Mouse (Mus musculus) brown adipose tissue, adult 24 weeks (tissue): ENCODE data around the gene Arl6. TPM values are rescaled to one million over a fixed set of nuclear protein-coding genes. Genes with fewer than 3 reads are reported as not detected.

Experiments used
- H3K27ac ChIP-seq: fragments of 200-500 bp; replicated peaks from 2 replicates; pipeline ENCODE4 v1.5.1; 2012; ENCODE audit warnings: low read depth, mild to moderate bottlenecking, low read length
- H3K4me1 ChIP-seq: fragments of 200-500 bp; 2 replicates; pipeline ENCODE4 v1.6.1; 2012; ENCODE audit warnings: low read length, mixed read lengths; ENCODE audit not compliant: control insufficient read depth, insufficient read depth, insufficient read length
- H3K4me3 ChIP-seq: fragments of 200-500 bp; 2 replicates; pipeline ENCODE4 v1.5.1; 2012; ENCODE audit warnings: low read depth, mild to moderate bottlenecking, low read length, moderate library complexity; ENCODE audit not compliant: insufficient read depth
- polyA plus RNA-seq: library from polyadenylated mRNA; stranded (reverse); fragments of >200 nt; gene quantifications from 2 replicates; pipeline ENCODE4 v1.2.4, GENCODE M21; 2012; ENCODE audit not compliant: missing spikeins, insufficient read depth, insufficient read length

Gene Arl6
- polyA plus RNA-seq, 1 experiment = 10.2 TPM

DNA sequence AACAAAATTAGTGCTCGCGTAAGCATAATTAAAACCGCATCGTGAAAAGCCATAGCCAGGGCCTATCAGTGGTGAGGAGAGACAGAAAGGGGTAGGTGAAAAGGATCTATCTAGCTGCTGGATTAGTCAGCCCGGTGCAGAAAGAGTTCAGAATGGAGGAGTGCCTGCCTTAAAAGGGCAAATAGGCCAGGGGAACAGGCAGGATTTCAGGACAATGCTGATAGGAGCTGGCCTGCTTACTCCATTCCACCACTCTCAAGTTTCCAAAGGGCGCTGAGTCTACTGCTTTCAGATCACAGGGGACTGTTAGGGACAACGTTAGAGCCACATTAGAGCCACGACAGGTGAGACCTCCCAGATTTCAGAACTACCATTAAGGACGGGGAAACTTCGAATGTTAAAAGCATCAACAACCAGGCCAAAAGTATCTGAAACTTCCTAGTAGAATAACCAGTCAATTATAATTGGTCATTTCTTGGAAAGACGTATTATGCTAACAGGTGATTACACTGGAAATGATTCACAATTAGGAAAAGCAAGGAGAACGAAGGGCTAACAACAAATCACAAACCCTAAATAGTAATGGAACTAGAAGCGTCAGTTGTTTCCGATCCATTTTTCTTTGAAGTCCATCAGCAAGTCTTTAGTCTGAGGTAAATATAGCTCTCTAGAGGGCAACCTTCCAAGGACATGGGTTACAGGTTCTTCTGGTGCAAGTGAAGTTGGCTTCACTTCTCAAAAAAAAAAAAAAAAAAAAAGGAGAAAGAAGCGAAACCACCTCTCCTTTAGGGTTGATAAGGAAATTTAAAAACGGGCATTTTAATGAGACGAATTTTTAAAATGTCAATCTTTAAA lies 39.6 kb downstream of the Arl6 start:
- H3K4me1 ChIP-seq = peaks cover 28% of the 10 kb centered on the region; the same call in 1 of the 2 replicates
- H3K4me3 ChIP-seq = peak overlapping the region; percentile 86
- peak overlapping the region; percentile 75 for H3K27ac ChIP-seq

- Histone ChIP-seq H3K4me3 (peak overlapping the region; percentile 86), H3K4me1 (peaks cover 28% of the 10 kb centered on the region; the same call in 1 of the 2 replicates), H3K27ac (peak overlapping the region; percentile 66; the same call in 1 of the 2 replicates)
Observed at GRCm38 (mm10) chr16:59598997-59599396, 40.2 kb downstream of the Arl6 start.

DNA sequence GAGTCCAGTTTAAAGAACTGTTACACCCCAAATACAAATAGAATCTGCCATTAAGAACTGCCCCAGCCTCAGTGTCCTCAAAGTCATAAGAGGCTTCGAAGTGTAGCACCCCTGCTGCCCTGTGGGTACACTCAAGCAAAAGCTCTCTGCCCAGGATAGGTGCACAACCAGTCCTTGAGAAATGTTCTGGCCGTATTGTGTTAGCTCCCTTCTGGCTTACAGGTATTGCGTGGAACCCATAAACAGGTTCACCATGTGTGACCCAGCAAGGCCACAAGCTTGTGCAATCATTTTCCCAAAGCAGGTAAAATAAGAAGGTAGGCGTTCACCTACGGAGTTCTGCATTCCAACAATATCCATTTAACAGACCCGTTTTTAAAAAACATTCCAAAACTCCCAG lies 41.9 kb downstream of the Arl6 start:
- Histone ChIP-seq H3K4me1 (peaks cover 32% of the 10 kb centered on the region; the same call in 1 of the 2 replicates), H3K4me3 (no peak overlapping the region), H3K27ac (no peak overlapping the region)

DNA sequence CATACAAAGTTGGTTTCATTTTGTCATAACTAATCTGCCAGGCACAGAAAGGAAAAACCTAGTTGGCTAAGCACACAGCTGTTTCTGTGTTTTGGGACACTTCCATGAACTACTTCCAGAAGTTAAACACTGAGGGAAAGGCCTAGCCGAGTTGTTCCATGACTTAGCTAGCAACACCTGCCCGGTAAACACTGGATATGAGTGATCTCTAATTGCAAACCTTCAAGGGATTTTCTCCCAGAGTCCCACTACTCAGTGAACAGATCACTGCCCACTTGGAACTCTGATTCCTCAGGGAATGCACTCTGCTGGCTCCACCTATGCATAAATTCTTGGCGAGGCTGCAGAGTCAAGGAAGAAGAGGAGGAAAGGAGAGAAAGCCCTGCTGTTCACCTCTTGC lies 44.5 kb downstream of the Arl6 start:
- H3K4me3 ChIP-seq = peak overlapping the region; percentile 41
- H3K4me1 ChIP-seq = peaks cover 33% of the 10 kb centered on the region; the same call in 1 of the 2 replicates
- H3K27ac ChIP-seq = peak overlapping the region; percentile 35; the same call in 1 of the 2 replicates

DNA sequence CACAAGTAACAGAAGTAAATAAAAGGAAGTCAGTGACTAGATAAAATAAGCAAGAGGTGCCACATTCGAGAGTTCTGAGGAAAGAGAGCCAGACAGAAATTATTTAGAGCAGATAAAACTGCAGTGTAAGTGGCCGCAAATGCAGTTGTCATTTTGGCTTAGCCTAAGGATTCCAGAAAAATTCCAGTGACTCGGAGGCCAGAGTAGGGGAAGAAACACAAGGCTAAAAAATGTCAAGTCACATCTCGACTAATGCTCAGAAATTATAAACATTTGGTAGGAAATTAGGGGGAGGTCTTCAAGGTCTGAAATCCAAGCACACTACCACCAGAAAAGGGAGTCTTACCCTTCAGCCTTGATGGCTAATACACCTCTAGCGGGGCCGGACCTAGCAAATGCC lies 48.4 kb downstream of the Arl6 start:
- H3K4me3 ChIP-seq = no peak overlapping the region
- no peak overlapping the region for H3K27ac ChIP-seq
- H3K4me1 ChIP-seq = peaks cover 28% of the 10 kb centered on the region

- Histone ChIP-seq H3K4me3 (no peak overlapping the region), H3K27ac (no peak overlapping the region)
Observed at GRCm38 (mm10) chr16:59588351-59589025, 50.7 kb downstream of the Arl6 start.

GRCm38 (mm10) chr16:59587816-59588215 lies 51.4 kb downstream of the Arl6 start:
- Histone ChIP-seq H3K27ac (no peak overlapping the region), H3K4me1 (peaks cover 24% of the 10 kb centered on the region), H3K4me3 (no peak overlapping the region)

More at GRCm38 (mm10) chr16:59588351-59589025, 50.7 kb downstream of the Arl6 start:
- peaks cover 25% of the 10 kb centered on the region for H3K4me1 ChIP-seq

GRCm38 (mm10) chr16:59586911-59587310 lies 52.3 kb downstream of the Arl6 start:
- H3K4me3 ChIP-seq = no peak overlapping the region
- no peak overlapping the region for H3K27ac ChIP-seq
- H3K4me1 ChIP-seq = peaks cover 22% of the 10 kb centered on the region

GRCm38 (mm10) chr16:59586276-59586675 lies 52.9 kb downstream of the Arl6 start:
- peaks cover 20% of the 10 kb centered on the region for H3K4me1 ChIP-seq
- no peak overlapping the region for H3K4me3 ChIP-seq
- no peak overlapping the region for H3K27ac ChIP-seq

GRCm38 (mm10) chr16:59585706-59586244 lies 53.4 kb downstream of the Arl6 start:
- H3K27ac ChIP-seq = no peak overlapping the region
- H3K4me3 ChIP-seq = no peak overlapping the region
- H3K4me1 ChIP-seq = peaks cover 20% of the 10 kb centered on the region

GRCm38 (mm10) chr16:59583515-59583914 lies 55.7 kb downstream of the Arl6 start:
- H3K4me3 ChIP-seq = no peak overlapping the region
- no peak overlapping the region for H3K27ac ChIP-seq

DNA sequence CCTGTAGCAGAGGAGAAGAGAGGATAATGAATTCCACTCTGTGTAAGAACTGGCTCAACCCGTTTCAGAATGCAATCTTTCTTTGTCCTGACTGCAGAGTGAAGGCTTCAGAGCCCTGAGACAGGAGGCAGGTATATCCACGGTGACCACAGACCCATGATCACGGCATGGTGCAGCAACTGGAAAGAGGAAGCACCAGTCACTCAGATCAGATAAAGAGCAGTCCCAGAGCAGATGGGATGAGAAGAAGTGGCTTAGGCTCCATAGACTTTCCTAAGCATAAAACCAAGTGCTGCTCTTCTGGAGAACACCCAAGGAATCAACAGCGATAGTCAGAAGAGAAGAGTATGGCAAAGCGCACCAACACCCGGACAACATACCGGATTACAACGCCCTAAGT lies 60.0 kb downstream of the Arl6 start:
- Histone ChIP-seq H3K27ac (no peak overlapping the region), H3K4me3 (no peak overlapping the region), H3K4me1 (peaks cover 4% of the 10 kb centered on the region; the same call in 1 of the 2 replicates)

More at GRCm38 (mm10) chr16:59583515-59583914, 55.7 kb downstream of the Arl6 start:
- H3K4me1 ChIP-seq = peaks cover 20% of the 10 kb centered on the region

- Histone ChIP-seq H3K4me1 (peaks cover 7% of the 10 kb centered on the region), H3K4me3 (no peak overlapping the region), H3K27ac (no peak overlapping the region)
Observed at GRCm38 (mm10) chr16:59573961-59574360, 65.2 kb downstream of the Arl6 start.

- Histone ChIP-seq H3K4me1 (peaks cover 9% of the 10 kb centered on the region), H3K27ac (no peak overlapping the region), H3K4me3 (no peak overlapping the region)
Observed at GRCm38 (mm10) chr16:59572685-59573084, 66.5 kb downstream of the Arl6 start.

- Histone ChIP-seq H3K4me1 (peaks cover 17% of the 10 kb centered on the region), H3K4me3 (no peak overlapping the region), H3K27ac (0 out of 2 replicates have a peak overlapping the region, but pooled peaks have one; percentile 0)
Observed at GRCm38 (mm10) chr16:59570807-59571206, 68.4 kb downstream of the Arl6 start.
